Mouse (Mus musculus) retina, postnatal 1 day (tissue): ENCODE data around the gene Lrrc7.

Experiments used
- DNase-seq: peaks from one replicate; pipeline ENCODE4 v3.0.0-alpha.2; 2012

The Lrrc7 gene

DNA sequence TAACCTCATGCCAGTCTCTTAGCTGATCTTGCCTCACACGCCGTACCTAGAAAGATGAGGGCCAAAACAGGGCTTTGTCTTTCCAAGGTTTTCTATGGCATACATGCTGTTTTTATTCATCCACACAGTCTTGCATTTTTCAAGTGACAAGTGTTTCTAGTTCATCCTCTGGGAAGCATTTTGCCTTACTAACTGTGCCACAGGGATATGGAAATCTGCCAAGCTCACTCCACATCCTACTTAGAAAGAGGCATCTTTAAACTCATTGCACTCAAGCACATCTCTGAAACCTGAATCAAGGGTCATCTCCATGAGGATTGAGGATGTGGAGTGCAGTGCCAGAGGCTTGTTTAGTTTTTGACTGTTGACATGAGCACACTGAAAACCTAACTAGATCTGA is 199.9 kb downstream of the Lrrc7 start:
- no peak for DNase-seq

DNA sequence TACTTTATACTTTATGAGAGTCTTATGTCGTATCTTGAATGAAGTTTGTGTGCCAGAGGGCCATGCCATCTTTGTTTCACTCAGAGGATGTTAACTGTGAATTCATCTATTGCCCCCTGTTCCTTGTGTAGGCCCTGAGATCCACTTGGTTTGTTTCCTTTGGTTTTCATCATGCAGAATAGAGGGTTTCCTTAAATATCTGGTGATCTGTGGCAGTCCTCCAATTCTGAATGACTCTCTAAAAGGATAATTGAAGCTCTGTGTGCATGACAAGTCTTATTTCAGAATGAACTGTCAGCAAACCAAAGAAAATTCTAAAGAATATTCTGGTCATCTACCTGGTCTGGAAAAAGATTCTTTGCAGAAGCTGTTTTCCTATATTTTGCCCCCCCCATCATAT is 205.3 kb downstream of the Lrrc7 start:
- no peak for DNase-seq

GRCm38 (mm10) chr3:158356194-158356593 is 205.8 kb downstream of the Lrrc7 start:
- DNase-seq = no peak

GRCm38 (mm10) chr3:158340808-158341207 is 221.2 kb downstream of the Lrrc7 start:
- DNase-seq = no peak

DNA sequence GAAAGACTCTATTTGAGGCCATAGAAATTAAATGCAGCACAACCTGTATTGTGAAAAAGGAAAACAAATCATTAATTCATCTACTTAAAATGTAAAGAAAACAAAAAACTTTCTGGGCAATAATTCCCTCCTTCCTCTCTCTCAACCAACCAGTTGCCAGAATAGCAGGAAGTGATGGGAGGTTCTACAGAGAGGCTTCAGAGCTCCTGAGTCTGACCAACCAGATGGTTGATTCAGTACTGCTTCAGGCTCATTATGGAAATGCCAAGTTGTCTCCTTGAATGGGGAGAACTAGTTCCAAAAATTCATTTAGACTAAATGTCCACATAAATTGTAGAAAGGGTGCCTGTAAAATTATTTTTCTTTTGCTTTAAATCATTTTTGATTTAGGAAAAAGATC is 231.9 kb downstream of the Lrrc7 start:
- no peak for DNase-seq

DNA sequence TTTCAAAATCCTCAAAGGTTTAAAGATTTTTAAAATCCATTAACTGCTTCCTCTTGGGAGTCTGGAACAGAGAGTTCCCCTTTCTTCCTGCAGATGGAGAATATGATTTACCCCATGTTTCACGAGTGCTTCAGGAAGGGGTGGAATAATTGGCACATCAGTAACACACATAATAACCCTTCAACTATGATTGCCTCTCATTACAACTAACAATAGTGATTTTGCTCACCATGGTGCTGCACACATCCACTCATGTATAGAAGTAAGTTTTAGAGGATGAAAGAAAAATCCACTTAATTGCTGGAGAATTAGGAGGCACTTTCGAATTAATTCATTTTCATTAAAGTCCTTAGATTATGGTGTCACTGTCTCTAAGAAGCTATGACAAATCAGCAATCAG is 251.6 kb downstream of the Lrrc7 start:
- DNase-seq = no peak

DNA sequence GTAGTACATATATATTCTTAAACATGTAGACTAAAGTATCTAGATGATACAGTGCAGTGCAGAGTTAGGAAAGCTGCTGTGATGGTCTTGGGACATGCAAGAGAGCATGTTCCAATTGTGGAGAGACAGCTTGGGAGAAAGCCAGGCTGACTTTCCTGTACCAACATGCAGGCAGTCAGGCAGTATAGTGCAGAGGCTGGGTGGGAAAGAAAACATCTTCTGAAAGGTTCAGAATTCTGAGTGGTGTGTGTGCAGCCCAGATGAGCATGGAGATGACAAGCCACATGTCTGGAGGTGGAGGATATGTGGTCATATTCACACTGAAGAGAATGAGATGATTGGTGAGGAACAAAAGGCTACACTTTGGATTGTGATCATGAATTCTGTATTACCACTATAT is 254.6 kb downstream of the Lrrc7 start:
- no peak for DNase-seq

GRCm38 (mm10) chr3:158298732-158299131 is 263.3 kb downstream of the Lrrc7 start:
- no peak for DNase-seq

GRCm38 (mm10) chr3:158295041-158295440 is 267.0 kb downstream of the Lrrc7 start:
- no peak for DNase-seq

GRCm38 (mm10) chr3:158284431-158284830 is 277.6 kb downstream of the Lrrc7 start:
- no peak for DNase-seq

DNA sequence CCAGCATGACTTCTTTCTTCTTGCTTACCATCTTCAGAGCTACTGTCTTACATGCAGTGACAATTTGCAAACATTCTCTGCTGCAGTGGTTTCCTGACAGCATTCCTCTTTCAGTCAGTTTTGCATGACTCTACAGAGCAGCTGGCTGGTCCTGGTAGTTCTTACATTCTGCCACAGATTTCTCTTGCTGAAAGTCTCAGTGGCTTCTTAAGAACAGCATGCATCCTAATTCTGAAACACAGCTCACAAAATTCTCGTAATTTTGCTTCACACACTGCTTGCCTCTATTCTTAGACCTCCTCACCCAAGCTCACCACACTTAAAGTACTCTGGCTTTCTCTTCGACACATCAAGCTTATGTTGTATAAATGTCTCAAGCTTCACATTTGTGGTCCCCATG is 283.4 kb downstream of the Lrrc7 start:
- DNase-seq = no peak

DNA sequence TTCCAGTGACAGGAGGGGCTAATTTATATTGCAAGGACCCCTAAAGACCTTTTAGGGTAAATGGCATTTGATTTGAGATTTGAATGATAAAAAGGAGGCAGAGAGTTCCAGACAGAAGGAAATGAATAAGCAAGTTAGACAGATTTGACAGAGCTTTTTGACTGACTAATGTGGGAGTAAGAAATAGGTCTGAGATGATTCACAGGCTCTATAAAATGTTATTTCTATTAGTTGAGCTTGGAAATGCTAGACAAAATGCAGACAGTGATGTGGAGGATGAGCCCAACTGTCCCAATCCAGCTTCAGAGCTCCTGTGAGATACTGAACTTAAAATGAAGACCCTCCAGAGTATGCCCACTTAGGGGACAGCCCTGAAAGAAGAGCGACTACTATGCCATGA is 289.3 kb downstream of the Lrrc7 start:
- no peak for DNase-seq

- no peak for DNase-seq
Observed at GRCm38 (mm10) chr3:158270887-158271286, 291.1 kb downstream of the Lrrc7 start.

DNA sequence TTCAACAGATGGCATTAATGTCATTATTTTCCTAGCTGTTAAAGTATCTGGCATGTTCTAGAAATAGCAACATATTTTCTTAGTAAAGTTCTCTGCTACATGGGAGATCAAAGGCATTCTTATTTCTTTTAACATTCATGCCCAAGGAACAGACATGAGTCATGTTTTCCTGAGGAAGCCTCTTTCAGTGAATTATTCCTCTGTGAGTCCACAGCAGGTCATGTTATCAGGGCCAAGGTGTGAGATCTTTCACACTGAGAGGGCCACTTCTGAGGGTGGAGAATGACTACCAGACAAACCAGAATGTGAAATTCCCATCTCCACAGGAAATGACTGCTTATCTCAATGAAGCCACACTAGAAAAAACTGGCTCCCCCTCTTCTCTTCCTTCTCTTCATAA is 309.4 kb downstream of the Lrrc7 start:
- DNase-seq = no peak

DNA sequence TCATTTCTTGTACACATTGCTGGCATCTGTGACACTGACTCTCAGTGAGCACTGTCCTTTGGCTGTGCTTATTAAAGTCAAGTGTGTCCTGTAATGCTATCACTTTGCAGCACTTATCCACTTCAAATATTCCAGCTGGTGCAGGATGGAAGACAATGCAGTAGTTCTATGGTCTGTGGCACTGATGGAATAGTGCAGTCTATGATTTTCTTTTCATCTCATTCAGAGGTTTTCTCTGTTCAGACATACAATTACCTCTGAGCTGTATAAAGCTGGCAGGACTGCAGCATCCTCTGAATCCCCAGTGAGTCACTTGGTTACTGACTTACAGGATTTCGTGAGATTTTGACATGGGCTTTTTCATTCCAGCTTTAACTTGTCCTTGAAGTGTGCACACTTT is 314.3 kb downstream of the Lrrc7 start:
- DNase-seq = no peak

DNA sequence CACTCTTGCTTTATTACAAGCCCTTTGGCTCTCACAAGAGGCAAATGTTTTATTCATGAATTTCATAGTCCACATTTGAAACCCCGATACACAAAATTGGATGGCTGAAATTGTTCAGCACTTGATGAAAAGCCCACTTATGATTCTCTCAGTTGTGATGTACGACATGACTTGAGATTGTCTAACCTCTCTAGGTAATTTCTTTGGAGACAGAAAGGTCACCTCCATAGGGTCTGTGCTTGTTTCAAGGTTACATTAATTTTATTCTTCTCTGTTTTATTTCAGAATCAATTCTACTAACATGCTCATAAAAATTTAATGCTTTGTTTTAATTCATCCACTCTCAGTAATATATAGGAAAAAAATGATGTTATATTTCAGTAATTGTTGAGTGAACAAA is 351.4 kb downstream of the Lrrc7 start:
- DNase-seq = no peak

DNA sequence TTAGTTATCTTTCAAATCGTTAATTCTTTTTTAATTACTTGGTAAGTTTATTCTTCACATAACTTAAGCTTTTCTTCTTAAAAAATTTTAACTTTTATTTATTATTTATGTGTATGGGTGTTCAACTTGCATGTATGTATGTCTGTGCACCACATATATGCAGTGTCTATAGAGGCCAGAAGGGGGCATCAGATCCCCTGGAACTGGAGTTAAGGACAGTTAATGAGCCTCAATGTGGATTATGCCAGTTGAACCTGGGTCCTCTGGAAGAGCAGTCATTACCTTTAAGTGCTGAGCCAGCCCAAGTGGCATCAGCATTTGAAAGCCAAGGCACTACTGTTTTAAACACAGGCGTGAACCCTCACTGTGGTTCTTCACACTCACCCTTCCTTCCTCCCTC is 352.0 kb downstream of the Lrrc7 start:
- peak; percentile 58 for DNase-seq

DNA sequence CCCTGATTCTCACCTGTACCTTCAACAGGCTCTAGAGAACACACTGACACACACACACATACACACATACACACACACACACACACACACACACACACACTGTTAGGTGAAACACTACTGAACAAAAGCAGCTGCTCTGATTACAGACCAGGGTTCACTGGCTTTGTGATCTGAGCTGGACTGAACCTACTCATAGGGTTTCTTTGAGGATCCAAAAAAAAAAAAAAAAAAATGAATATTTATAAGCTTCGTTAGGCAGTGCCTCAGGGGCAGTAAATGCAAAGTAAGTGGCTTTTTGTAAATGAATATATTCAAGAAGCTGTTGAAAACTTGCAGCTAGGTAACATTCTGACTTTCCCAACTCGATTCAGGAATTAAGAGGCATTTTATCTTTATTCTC is 354.2 kb downstream of the Lrrc7 start:
- no peak for DNase-seq

GRCm38 (mm10) chr3:158202776-158203175 is 359.2 kb downstream of the Lrrc7 start:
- no peak for DNase-seq

- no peak for DNase-seq
Observed at GRCm38 (mm10) chr3:158195426-158195825, 366.6 kb downstream of the Lrrc7 start.

DNA sequence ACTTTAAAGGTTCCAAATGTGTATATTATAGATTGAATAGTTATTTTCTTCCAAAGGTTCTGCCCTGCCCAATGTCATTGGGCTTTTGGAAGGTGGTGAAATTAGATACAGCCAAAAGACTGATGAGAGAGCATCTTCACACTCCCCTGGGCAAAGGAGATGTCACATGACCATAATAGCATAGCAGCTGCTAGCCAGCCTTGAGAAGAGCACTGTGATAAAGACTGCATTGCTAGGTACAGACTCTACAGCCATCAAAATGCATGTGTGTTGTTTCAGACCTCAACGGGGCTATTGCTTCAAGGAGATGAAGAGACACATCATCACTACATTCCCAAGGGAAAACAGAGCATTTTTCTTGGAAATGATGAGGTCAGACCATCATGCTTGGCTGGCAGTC is 368.8 kb downstream of the Lrrc7 start:
- DNase-seq = no peak

DNA sequence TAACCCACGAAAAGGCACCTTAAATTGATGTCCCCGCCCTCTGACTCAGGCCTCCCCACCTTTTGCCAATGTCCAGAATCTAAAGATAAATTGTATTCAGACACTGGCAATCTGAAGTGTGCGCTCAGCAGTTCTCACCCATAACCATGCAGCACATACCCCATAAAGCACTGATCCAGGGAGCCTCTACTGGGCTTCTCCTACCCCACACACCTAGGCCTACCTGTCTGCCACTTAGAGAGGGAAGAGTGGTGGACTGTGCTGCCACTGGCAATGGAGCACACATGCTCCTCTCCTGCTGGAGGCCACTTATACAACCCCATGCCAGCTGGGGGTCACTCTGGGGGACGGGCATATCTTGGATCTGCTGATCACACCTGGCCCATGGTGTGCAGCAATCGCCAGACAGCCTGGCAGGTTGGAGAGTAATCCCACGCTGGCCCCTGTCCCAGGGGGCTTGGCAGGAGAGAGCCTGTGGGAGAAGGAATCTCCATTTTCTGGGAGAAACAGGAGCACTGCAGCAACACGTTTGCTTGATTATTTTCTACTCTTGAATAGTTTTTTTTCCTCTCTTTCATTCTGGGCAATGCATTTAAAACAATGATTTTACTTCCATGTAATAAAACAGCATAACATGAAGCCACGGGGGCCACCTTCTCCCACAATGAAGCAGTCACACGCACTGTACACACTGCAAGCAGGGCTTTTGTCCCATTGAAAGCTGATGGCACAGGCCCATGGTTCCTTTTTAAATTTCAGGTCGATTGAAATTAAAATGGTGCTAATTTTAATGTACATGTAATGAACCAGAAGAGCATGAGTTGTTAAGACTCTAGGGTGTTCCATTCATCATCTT is 386.9 kb downstream of the Lrrc7 start:
- DNase-seq = no peak

GRCm38 (mm10) chr3:158169180-158169579 is 392.8 kb downstream of the Lrrc7 start:
- no peak for DNase-seq

GRCm38 (mm10) chr3:158168454-158168853 is 393.6 kb downstream of the Lrrc7 start:
- DNase-seq = peak; percentile 8

DNA sequence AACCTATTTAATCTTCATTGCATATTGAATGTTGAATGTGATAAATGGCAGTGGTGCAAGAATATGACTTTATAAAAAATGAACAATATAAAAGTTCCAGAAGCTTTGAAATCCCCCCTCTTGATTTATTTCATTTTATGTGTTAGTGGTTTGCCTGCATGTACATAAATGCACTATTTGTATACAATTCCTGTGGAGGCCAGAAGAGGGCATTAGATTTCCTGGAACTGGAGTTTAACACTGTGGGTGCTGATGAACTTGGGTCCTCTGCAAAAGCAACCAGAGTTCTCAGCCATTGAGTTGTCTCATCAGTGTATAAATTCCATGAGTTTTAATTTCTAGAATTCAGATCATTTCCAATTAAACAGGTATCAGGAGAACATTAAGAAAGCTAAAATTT is 397.0 kb downstream of the Lrrc7 start:
- peak; percentile 20 for DNase-seq
